Mouse (Mus musculus) colon, adult 2 months (tissue): ENCODE data around the gene Echdc2. TPM values are rescaled to one million over a fixed set of nuclear protein-coding genes. Genes with fewer than 3 reads are reported as not detected.

Experiments used
- polyA plus RNA-seq: library from polyadenylated mRNA; depleted of rRNA; stranded (reverse); fragments of >200 nt; gene quantifications from 2 replicates; pipeline ENCODE4 v1.2.3, GENCODE M21; 2012; rRNA removed

The Echdc2 gene
- 40.1 and 45.0 TPM in 2 replicates for polyA plus RNA-seq

GRCm38 (mm10) chr4:108165152-108165895, at the start of gene Echdc2:
Echdc2 (plus strand) TSS chr4:108165437.

GRCm38 (mm10) chr4:108144880-108145279, 20.4 kb upstream of the Echdc2 start, which contains the start of gene Scp2:
Scp2 (minus strand) TSS chr4:108144998.

GRCm38 (mm10) chr4:108217332-108218179, 52.3 kb downstream of the Echdc2 start, which contains the start of gene Zyg11a:
Zyg11a (minus strand) TSS chr4:108218048.

Other genes starting within 250 kb of the Echdc2 start
- gene Cpt2, start 241.8 kb upstream of the Echdc2 start, polyA plus RNA-seq: 116 and 138 TPM in 2 replicates
- 0.63 and 0.98 TPM in 2 replicates for gene Slc1a7, start 197.1 kb upstream of the Echdc2 start, polyA plus RNA-seq
- 36.2 and 39.4 TPM in 2 replicates for gene Podn, start 69.0 kb upstream of the Echdc2 start, polyA plus RNA-seq
- 60.2 and 68.2 TPM in 2 replicates for gene Scp2, start 20.4 kb upstream of the Echdc2 start, polyA plus RNA-seq
- 0.06 TPM in 2 replicates for gene Zyg11a, start 52.6 kb downstream of the Echdc2 start, polyA plus RNA-seq
- 5.2 and 6.0 TPM in 2 replicates for gene Zyg11b, start 135.7 kb downstream of the Echdc2 start, polyA plus RNA-seq
- 4.1 and 5.9 TPM in 2 replicates for gene Coa7, start 162.7 kb downstream of the Echdc2 start, polyA plus RNA-seq
- 0.23 and 0.78 TPM in 2 replicates for gene Shisal2a, start 217.9 kb downstream of the Echdc2 start, polyA plus RNA-seq
- gene Gpx7, start 241.5 kb downstream of the Echdc2 start, polyA plus RNA-seq: 8.1 and 11.3 TPM in 2 replicates